Mouse (Mus musculus) CH12.LX (cell line): ENCODE data around the gene Dscam. TPM values are rescaled to one million over a fixed set of nuclear protein-coding genes. Genes with fewer than 3 reads are reported as not detected.

Source experiments
- DNase-seq: peaks from one replicate; pipeline ENCODE4 v3.0.0-alpha.2; 2013; ENCODE audit errors: extremely low read depth
- H3K27ac ChIP-seq: 2 replicates; pipeline ENCODE4 v1.5.1; 2012; ENCODE audit warnings: low read depth, mild to moderate bottlenecking, control low read depth, moderate library complexity; ENCODE audit not compliant: insufficient read depth
- H3K27me3 ChIP-seq: replicated peaks from 2 replicates; pipeline ENCODE3; 2012; ENCODE audit warnings: inconsistent platforms
- H3K36me3 ChIP-seq, 2 experiments: replicated peaks in 1 of 2; 2 replicates each; pipeline versions ENCODE3 to v1.6.1; 2012; ENCODE audit warnings: inconsistent platforms in 1 of 2, low read length in 1 of 2, mild to moderate bottlenecking in 1 of 2, mixed read lengths in 1 of 2, moderate library complexity in 1 of 2; ENCODE audit not compliant: control insufficient read depth in 1 of 2, insufficient read depth in 1 of 2
- H3K4me1 ChIP-seq, 2 experiments: 2 replicates each; pipeline ENCODE4 v1.6.1; 2012; ENCODE audit warnings: inconsistent platforms in 1 of 2, moderate library complexity in 1 of 2; ENCODE audit not compliant: insufficient read depth in 2 of 2, control insufficient read depth in 1 of 2
- H3K4me2 ChIP-seq: 2 replicates; pipeline ENCODE4 v1.6.1; 2012; ENCODE audit warnings: low read depth, mild to moderate bottlenecking, control low read depth; ENCODE audit not compliant: poor library complexity, insufficient read depth, severe bottlenecking
- H3K4me3 ChIP-seq, 3 experiments: fragments of 150-350 bp in 1 of 3; sonication (generic) in 1 of 3; replicated peaks in 1 of 3; 2 replicates each; pipeline versions ENCODE3 to v1.5.1; 2011 to 2012; ENCODE audit warnings: low read depth in 2 of 3, low read length in 2 of 3, mild to moderate bottlenecking in 2 of 3, moderate library complexity in 2 of 3, control low read depth in 1 of 3, improper control_type of control experiment in 1 of 3, inconsistent platforms in 1 of 3, mixed read lengths in 1 of 3; ENCODE audit not compliant: poor library complexity in 1 of 3
- H3K79me2 ChIP-seq: replicated peaks from 2 replicates; pipeline ENCODE4 v1.6.1; 2012; ENCODE audit warnings: mild to moderate bottlenecking, moderate library complexity; ENCODE audit not compliant: control insufficient read depth, poor library complexity, insufficient read depth, severe bottlenecking; ENCODE audit errors: extremely low read depth
- H3K9ac ChIP-seq: 2 replicates; pipeline ENCODE4 v1.6.1; 2012; ENCODE audit warnings: low read depth, mild to moderate bottlenecking, control low read depth, moderate library complexity; ENCODE audit not compliant: insufficient read depth
- H3K9me3 ChIP-seq: replicated peaks from 2 replicates; pipeline ENCODE3; 2012; ENCODE audit warnings: low read length, inconsistent platforms, mixed read lengths
- BHLHE40 ChIP-seq: IDR thresholded peaks from 2 replicates; pipeline ENCODE4 v1.6.1; 2011; ENCODE audit warnings: mild to moderate bottlenecking, low read depth, low read length, improper control_type of control experiment
- CHD1 ChIP-seq: IDR thresholded peaks from 2 replicates; pipeline ENCODE4 v1.6.1; 2012; ENCODE audit warnings: low read depth, low read length, improper control_type of control experiment, inconsistent platforms
- CTCF ChIP-seq, 2 experiments: IDR thresholded peaks in 1 of 2; conservative IDR thresholded peaks in 1 of 2; 2 replicates each; pipeline ENCODE4 v1.5.1; 2011 to 2012; ENCODE audit warnings: low read depth in 2 of 2, low read length in 2 of 2, improper control_type of control experiment in 1 of 2, inconsistent platforms in 1 of 2, mild to moderate bottlenecking in 1 of 2, moderate library complexity in 1 of 2
- ELF1 ChIP-seq: IDR thresholded peaks from 2 replicates; pipeline ENCODE4 v1.6.1; 2014; ENCODE audit warnings: low read depth, mild to moderate bottlenecking, inconsistent platforms, low read length, improper control_type of control experiment
- EP300 ChIP-seq: IDR thresholded peaks from 2 replicates; pipeline ENCODE4 v1.6.1; 2011; ENCODE audit warnings: low read length, improper control_type of control experiment
- ETS1 ChIP-seq: conservative IDR thresholded peaks from 2 replicates; pipeline ENCODE4 v1.6.1; 2012; ENCODE audit warnings: low read depth, mild to moderate bottlenecking, inconsistent platforms, low read length, improper control_type of control experiment, moderate library complexity
- IRF4 ChIP-seq: IDR thresholded peaks from 2 replicates; pipeline ENCODE4 v1.6.1; 2014; ENCODE audit warnings: low read depth, mild to moderate bottlenecking, inconsistent platforms, low read length, improper control_type of control experiment
- JUN ChIP-seq: IDR thresholded peaks from 2 replicates; pipeline ENCODE4 v1.6.1; 2011; ENCODE audit warnings: low read depth, mild to moderate bottlenecking, low read length, improper control_type of control experiment, moderate library complexity; ENCODE audit not compliant: insufficient read depth
- JUND ChIP-seq: conservative IDR thresholded peaks from 2 replicates; pipeline ENCODE4 v1.6.1; 2011; ENCODE audit warnings: low read depth, low read length, improper control_type of control experiment
- MAFK ChIP-seq: IDR thresholded peaks from 2 replicates; pipeline ENCODE4 v1.6.1; 2011; ENCODE audit warnings: low read length, improper control_type of control experiment; ENCODE audit not compliant: insufficient replicate concordance
- MAX ChIP-seq: IDR thresholded peaks from 2 replicates; pipeline ENCODE4 v1.6.1; 2011; ENCODE audit warnings: low read length, improper control_type of control experiment
- MAZ ChIP-seq: IDR thresholded peaks from 2 replicates; pipeline ENCODE4 v1.6.1; 2012; ENCODE audit warnings: low read depth, mild to moderate bottlenecking, inconsistent platforms, low read length, improper control_type of control experiment, moderate library complexity
- MEF2A ChIP-seq: IDR thresholded peaks from 2 replicates; pipeline ENCODE4 v1.6.1; 2014; ENCODE audit warnings: low read depth, mild to moderate bottlenecking, inconsistent platforms, low read length, improper control_type of control experiment, borderline replicate concordance
- MYC ChIP-seq: IDR thresholded peaks from 2 replicates; pipeline ENCODE4 v1.6.1; 2011; ENCODE audit warnings: low read depth, mild to moderate bottlenecking, improper control_type of control experiment, low read length
- PAX5 ChIP-seq: IDR thresholded peaks from 2 replicates; pipeline ENCODE4 v1.6.1; 2012; ENCODE audit warnings: low read length, inconsistent platforms, mixed read lengths
- POLR2A ChIP-seq: IDR thresholded peaks from 2 replicates; pipeline ENCODE4 v1.6.1; 2011; ENCODE audit warnings: low read depth, mild to moderate bottlenecking, improper control_type of control experiment, low read length
- POLR2AphosphoS2 ChIP-seq: IDR thresholded peaks from 2 replicates; pipeline ENCODE4 v1.6.1; 2011; ENCODE audit warnings: low read depth, low read length, improper control_type of control experiment
- RAD21 ChIP-seq: IDR thresholded peaks from 2 replicates; pipeline ENCODE4 v1.6.1; 2011; ENCODE audit warnings: low read depth, mild to moderate bottlenecking, low read length, improper control_type of control experiment, moderate library complexity
- RCOR1 ChIP-seq: conservative IDR thresholded peaks from 2 replicates; pipeline ENCODE4 v1.6.1; 2012; ENCODE audit warnings: low read depth, mild to moderate bottlenecking, inconsistent platforms, low read length, improper control_type of control experiment
- SMC3 ChIP-seq: IDR thresholded peaks from 2 replicates; pipeline ENCODE4 v1.6.1; 2011; ENCODE audit warnings: low read depth, low read length, improper control_type of control experiment
- TCF12 ChIP-seq: IDR thresholded peaks from 2 replicates; pipeline ENCODE4 v1.6.1; 2014; ENCODE audit warnings: low read depth, mild to moderate bottlenecking, inconsistent platforms, low read length, improper control_type of control experiment
- ZKSCAN1 ChIP-seq: IDR thresholded peaks from 2 replicates; pipeline ENCODE4 v1.6.1; 2012; ENCODE audit warnings: low read depth, inconsistent platforms, low read length, improper control_type of control experiment, borderline replicate concordance
- ZMIZ1 ChIP-seq: IDR thresholded peaks from 2 replicates; pipeline ENCODE4 v1.6.1; 2012; ENCODE audit warnings: low read depth, mild to moderate bottlenecking, inconsistent platforms, low read length, improper control_type of control experiment
- ZNF384 ChIP-seq: IDR thresholded peaks from 2 replicates; pipeline ENCODE4 v1.6.1; 2012; ENCODE audit warnings: low read depth, low read length, improper control_type of control experiment, inconsistent platforms
- dilution Hi-C: fragments of 300-500 bp; cut with MboI; formaldehyde crosslinking; loops from 2 replicates; pipeline ENCODE4 v1.14.3; 2020; ENCODE audit warnings: low sequenced_read_pairs; ENCODE audit not compliant: extremely low pct_unique_long_range_greater_than_20kb, extremely low pct_ligation_motif_present
- in situ Hi-C: fragments of 300-500 bp; cut with MboI; formaldehyde crosslinking; loops from 3 replicates; pipeline ENCODE4 v1.14.3; 2019; ENCODE audit warnings: low sequenced_read_pairs, low pct_ligation_motif_present, low pct_unique_long_range_greater_than_20kb, mixed read lengths
- polyA plus RNA-seq: library from polyadenylated mRNA; unstranded; fragments of >175 nt; gene quantifications from 2 replicates; pipeline ENCODE4 v1.2.1, GENCODE M21; 2012; ENCODE audit warnings: low read depth; ENCODE audit not compliant: insufficient read length
- total RNA-seq, 2 experiments: library from RNA; depleted of rRNA; stranded (reverse); fragments of 300-350 nt in 1 of 2; fragments of >200 nt in 1 of 2; gene quantifications; 2 replicates each; pipeline ENCODE4 v1.2.3; 2012 to 2014

Gene Dscam
- total and polyA plus RNA-seq, 3 experiments, result under 0.01 to 0.39 (median 0.12) TPM

DNA sequence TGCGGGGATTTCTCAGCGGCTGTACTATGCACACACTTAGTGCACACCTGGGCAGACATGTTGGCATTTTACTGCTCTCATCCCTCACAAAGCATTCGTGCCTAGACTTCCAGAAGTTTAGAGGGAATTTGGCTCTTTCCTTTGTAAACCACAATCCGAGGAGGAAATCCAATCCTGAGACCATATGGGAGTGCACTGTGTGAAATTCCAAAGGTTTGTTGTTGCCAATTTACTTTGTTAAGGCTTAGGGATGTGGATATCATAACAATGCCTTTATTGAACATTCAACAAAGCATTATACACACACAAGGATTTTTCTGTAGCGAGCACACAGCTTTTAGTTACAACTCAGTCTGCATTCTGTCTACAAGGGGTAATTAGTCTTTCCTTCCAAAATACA, 511.3 kb downstream of the Dscam start:
- Histone ChIP-seq H3K79me2 (no peaks in the 10 kb centered on the region), H3K4me3 (no peak overlapping the region), H3K27me3 (no peaks in the 10 kb centered on the region), H3K9ac (no peak overlapping the region), H3K27ac (no peak overlapping the region), H3K4me2 (no peak overlapping the region), H3K9me3 (no peaks in the 10 kb centered on the region), H3K36me3 (no peaks in the 10 kb centered on the region), H3K4me1 (peaks cover 0 to 28% of the 10 kb centered on the region in 2 experiments; a peak in 2 of 4 replicates)
- dilution Hi-C loops (no loop called here), in situ Hi-C loops (no loop called here)
- no peak for DNase-seq
- TF ChIP-seq MAX, result no peak
- no peak for TF ChIP-seq ZNF384
- TF ChIP-seq MYC, result no peak
- no peak for TF ChIP-seq CTCF (conservative IDR thresholded peaks at IDR 0.05 in 1 of 2, IDR thresholded peaks at IDR 0.05 in 1 of 2; ENCODE audit: low read depth in 2 of 2, low read length in 2 of 2)

DNA sequence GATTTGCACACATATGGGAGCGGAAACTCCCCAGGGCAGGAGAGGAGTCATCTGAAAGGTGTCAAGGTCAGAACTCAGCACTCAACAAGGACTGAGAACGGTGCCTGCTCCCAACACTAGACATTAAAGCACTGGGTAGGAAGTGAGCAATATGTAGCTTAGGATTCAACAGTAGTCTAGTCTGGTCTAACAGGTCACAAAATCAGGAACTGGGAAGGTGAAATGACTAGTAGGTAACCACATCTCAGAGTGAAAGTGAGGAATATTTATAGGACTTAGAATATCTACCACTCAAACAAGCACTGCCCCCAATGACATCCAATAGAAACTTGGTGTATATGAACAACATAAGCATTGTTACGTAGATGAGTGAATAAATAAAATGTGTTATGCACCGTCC, 515.0 kb downstream of the Dscam start:
- dilution Hi-C loops, result no loop called here
- no peak overlapping the region for H3K4me2 ChIP-seq
- peaks cover 0 to 26% of the 10 kb centered on the region in 2 experiments; a peak in 3 of 4 replicates for H3K4me1 ChIP-seq
- no peak for TF ChIP-seq MAZ
- peak; percentile 92 for TF ChIP-seq IRF4
- TF ChIP-seq TCF12, result no peak
- TF ChIP-seq MAFK, result peak; percentile 75
- TF ChIP-seq ELF1, result no peak
- peak; percentile 96 for TF ChIP-seq EP300
- no peak for TF ChIP-seq POLR2AphosphoS2
- peak; percentile 17; the same call in 1 of the 2 replicates for TF ChIP-seq ETS1
- no peak for TF ChIP-seq CTCF (conservative IDR thresholded peaks at IDR 0.05 in 1 of 2, IDR thresholded peaks at IDR 0.05 in 1 of 2; ENCODE audit: low read depth in 2 of 2, low read length in 2 of 2)
- no peak for TF ChIP-seq MAX
- TF ChIP-seq POLR2A, result no peak
- TF ChIP-seq SMC3, result no peak; the same call in 1 of the 2 replicates
- TF ChIP-seq MEF2A, result peak; percentile 60; the same call in 1 of the 2 replicates
- no peak for TF ChIP-seq PAX5
- 0 out of 2 replicates have a peak, but pooled peaks have one; percentile 32 for TF ChIP-seq RCOR1
- no peak for TF ChIP-seq ZKSCAN1
- no peak for TF ChIP-seq CHD1
- peak; percentile 85 for TF ChIP-seq JUND
- TF ChIP-seq ZMIZ1, result no peak
- no peak; the same call in 1 of the 2 replicates for TF ChIP-seq RAD21
- TF ChIP-seq BHLHE40, result peak; percentile 51; the same call in 1 of the 2 replicates
- peak; percentile 75 for TF ChIP-seq JUN
- TF ChIP-seq MYC, result no peak
- TF ChIP-seq, all 38 proteins: peak for 9
- peak; percentile 64 for DNase-seq
- Histone ChIP-seq H3K79me2 (no peaks in the 10 kb centered on the region), H3K36me3 (no peaks in the 10 kb centered on the region), H3K9ac (no peak overlapping the region), H3K4me3 (no peak overlapping the region), H3K27me3 (no peaks in the 10 kb centered on the region), H3K27ac (no peak overlapping the region), H3K9me3 (no peaks in the 10 kb centered on the region)
- in situ Hi-C loops, result no loop called here
